Mouse (Mus musculus): Measurements from ENCODE around the gene Pcolce. TPM values are rescaled to one million over a fixed set of nuclear protein-coding genes. Genes with fewer than 3 reads are reported as not detected.
A peak's percentile ranks its signal among the peaks of the same experiment; 100 is the strongest.
"Not testable (repeated sequence)": the region's sequence is repeated elsewhere in the genome, so short reads cannot be mapped to it uniquely, and the experiment has no call there.

The Pcolce gene
- polyA plus RNA-seq, 1 experiment from 2014 or later = 128 TPM

- under 1% methylated on average over 23 of the region's 23 CpGs for WGBS
- ATAC-seq (ENCODE audit: insufficient number of reproducible peaks, insufficient read depth, low FRiP score, low TSS enrichment, low read depth) = peak; percentile 15; the same call in 1 of the 2 replicates
- H3K9ac ChIP-seq (replicated peaks) = peak overlapping the region; percentile 79
- no peaks in the 10 kb centered on the region for H3K27me3 ChIP-seq
- H3K9me3 ChIP-seq = no peaks in the 10 kb centered on the region
- H3K36me3 ChIP-seq = peaks cover 27% of the 10 kb centered on the region
- H3K4me3 ChIP-seq (replicated peaks) = peak overlapping the region; percentile 79
- H3K4me2 ChIP-seq = peak overlapping the region; percentile 82
- peak overlapping the region; percentile 92 for H3K27ac ChIP-seq
- peaks cover 38% of the 10 kb centered on the region for H3K4me1 ChIP-seq (replicated peaks)
Observed at GRCm38 (mm10) chr5:137629306-137629721, 15.7 kb upstream of the Pcolce start.

GRCm38 (mm10) chr5:137628498-137629305 is 15.1 kb upstream of the Pcolce start, which contains the start of the genes Fbxo24, Lrch4 and Gm20605:
Fbxo24 (minus strand) TSS chr5:137629002.
Lrch4 (plus strand) TSS chr5:137629121.
Gm20605 (plus strand) TSS chr5:137629175.
- peak within 1 kb of the TSS; percentile 92 for H3K27ac ChIP-seq
- no peaks in the 10 kb centered on the region for H3K9me3 ChIP-seq
- peak; percentile 98 for ATAC-seq (ENCODE audit: insufficient number of reproducible peaks, insufficient read depth, low FRiP score, low TSS enrichment, low read depth)
- WGBS = under 1% methylated on average over 44 of the region's 46 CpGs
- peak within 1 kb of the TSS; percentile 79 for H3K9ac ChIP-seq (replicated peaks)
- H3K27me3 ChIP-seq = no peaks in the 10 kb centered on the region
- H3K4me2 ChIP-seq = peak within 1 kb of the TSS; percentile 82
- peaks cover 21% of the 10 kb centered on the region for H3K36me3 ChIP-seq
- peak within 1 kb of the TSS; percentile 79 for H3K4me3 ChIP-seq (replicated peaks)
- H3K4me1 ChIP-seq (replicated peaks) = peaks cover 38% of the 10 kb centered on the region

DNA sequence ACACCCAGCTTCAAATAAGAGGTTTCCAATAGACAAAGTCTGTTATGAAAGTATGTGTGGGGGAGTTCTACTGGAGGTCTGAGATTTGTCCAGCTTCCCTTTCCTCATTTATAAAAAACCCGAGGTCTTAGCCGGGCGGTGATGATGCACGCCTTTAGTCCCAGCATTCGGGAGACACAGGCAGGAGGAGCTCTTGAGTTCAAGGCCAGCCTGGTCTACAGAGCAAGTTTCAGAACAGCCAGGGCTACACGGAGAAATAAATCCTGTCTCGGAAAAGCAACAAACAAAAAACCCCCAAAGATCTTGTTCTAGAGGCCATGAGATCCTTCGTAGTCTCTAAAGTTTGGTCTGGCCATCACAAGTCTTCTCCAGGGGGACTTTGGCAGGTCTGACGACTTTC is 14.4 kb upstream of the Pcolce start:
- H3K4me2 ChIP-seq = peak overlapping the region; percentile 59
- H3K36me3 ChIP-seq = peaks cover 14% of the 10 kb centered on the region
- ATAC-seq (ENCODE audit: insufficient number of reproducible peaks, insufficient read depth, low FRiP score, low TSS enrichment, low read depth) = no peak
- no peaks in the 10 kb centered on the region for H3K27me3 ChIP-seq
- 6% methylated on average over 9 of the region's 9 CpGs for WGBS
- H3K4me1 ChIP-seq (replicated peaks) = peaks cover 38% of the 10 kb centered on the region
- H3K4me3 ChIP-seq (replicated peaks) = peak overlapping the region; percentile 79
- peak overlapping the region; percentile 46 for H3K9ac ChIP-seq (replicated peaks)
- peak overlapping the region; percentile 87 for H3K27ac ChIP-seq
- H3K9me3 ChIP-seq = no peaks in the 10 kb centered on the region

- Histone ChIP-seq H3K9me3 (no peaks in the 10 kb centered on the region), H3K27ac (no peak overlapping the region), H3K4me1 (replicated peaks) (peaks cover 4% of the 10 kb centered on the region), H3K27me3 (no peaks in the 10 kb centered on the region), H3K36me3 (no peaks in the 10 kb centered on the region), H3K4me2 (no peak overlapping the region), H3K4me3 (replicated peaks) (no peak overlapping the region), H3K9ac (replicated peaks) (no peak overlapping the region)
- no peak for ATAC-seq (ENCODE audit: insufficient number of reproducible peaks, insufficient read depth, low FRiP score, low TSS enrichment, low read depth)
- 80% methylated on average over 11 of the region's 11 CpGs for WGBS
Observed at GRCm38 (mm10) chr5:137623937-137624530, 10.4 kb upstream of the Pcolce start.

DNA sequence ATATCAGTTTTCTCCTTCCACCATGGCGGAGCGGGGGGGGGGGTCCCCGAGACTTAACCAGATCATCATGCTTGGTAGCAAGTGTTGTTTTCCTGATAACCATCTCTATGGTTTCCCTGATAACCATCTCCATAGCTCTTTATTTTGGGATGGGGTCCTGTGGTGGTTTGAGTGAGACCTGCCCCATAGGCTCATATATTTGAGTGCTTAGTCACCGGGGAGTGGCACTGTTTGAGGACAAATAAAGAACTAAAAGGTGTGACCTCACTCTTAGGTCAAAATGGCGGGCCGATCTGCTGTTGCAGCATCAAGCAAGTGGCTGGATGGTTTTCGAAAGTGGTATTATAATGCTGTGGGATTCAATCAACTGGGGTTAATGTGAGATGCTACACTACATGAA is 1.8 kb upstream of the Pcolce start:
- Histone ChIP-seq H3K9ac (replicated peaks) (no peak overlapping the region), H3K4me3 (replicated peaks) (no peak overlapping the region), H3K36me3 (no peaks in the 10 kb centered on the region), H3K27ac (no peak overlapping the region), H3K4me1 (replicated peaks) (peaks cover 37% of the 10 kb centered on the region), H3K4me2 (no peak overlapping the region), H3K27me3 (no peaks in the 10 kb centered on the region), H3K9me3 (no peaks in the 10 kb centered on the region)
- WGBS = 90% methylated on average over 7 of the region's 7 CpGs
- no peak for ATAC-seq (ENCODE audit: insufficient number of reproducible peaks, insufficient read depth, low FRiP score, low TSS enrichment, low read depth)

GRCm38 (mm10) chr5:137614921-137615320 is 1.3 kb upstream of the Pcolce start:
- H3K9me3 ChIP-seq; H3K4me3 ChIP-seq (replicated peaks); H3K4me2 ChIP-seq; H3K27me3 ChIP-seq; ATAC-seq (ENCODE audit: insufficient number of reproducible peaks, insufficient read depth, low FRiP score, low TSS enrichment, low read depth); H3K36me3 ChIP-seq; H3K9ac ChIP-seq (replicated peaks); H3K27ac ChIP-seq: not testable (repeated sequence)
- peaks cover 41% of the 10 kb centered on the region for H3K4me1 ChIP-seq (replicated peaks)
- 88% methylated on average over 2 of the region's 2 CpGs for WGBS

GRCm38 (mm10) chr5:137613076-137613475 is 508 bp downstream of the Pcolce start:
- no peaks in the 10 kb centered on the region for H3K27me3 ChIP-seq
- peaks cover 1% of the 10 kb centered on the region; the same call in 1 of the 2 replicates for H3K36me3 ChIP-seq
- no peak for ATAC-seq (ENCODE audit: insufficient number of reproducible peaks, insufficient read depth, low FRiP score, low TSS enrichment, low read depth)
- no peak overlapping the region for H3K9ac ChIP-seq (replicated peaks)
- WGBS = 75% methylated on average over 5 of the region's 5 CpGs
- peaks cover 59% of the 10 kb centered on the region for H3K4me1 ChIP-seq (replicated peaks)
- H3K27ac ChIP-seq = peak overlapping the region; percentile 99
- no peaks in the 10 kb centered on the region for H3K9me3 ChIP-seq
- H3K4me3 ChIP-seq (replicated peaks) = no peak overlapping the region
- H3K4me2 ChIP-seq = no peak overlapping the region

DNA sequence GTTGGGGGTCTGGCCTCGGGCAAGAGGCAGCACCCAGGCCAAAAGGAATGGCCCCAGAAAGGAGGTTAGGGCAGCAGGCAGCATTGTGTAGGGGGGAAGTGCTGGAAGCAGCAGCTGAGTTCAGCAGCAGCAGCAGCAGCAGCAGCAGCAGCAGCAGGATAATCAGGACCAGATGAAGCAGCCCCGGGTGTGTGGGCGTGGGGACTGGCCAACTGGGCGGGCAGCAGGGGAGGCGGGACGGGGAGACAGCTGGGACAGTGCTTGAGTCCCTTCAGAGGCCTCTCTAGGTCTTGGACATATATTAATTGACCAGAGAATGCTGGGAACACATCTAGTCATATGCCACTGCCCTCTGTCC is 2.4 kb downstream of the Pcolce start:
- H3K9ac ChIP-seq (replicated peaks) = peak overlapping the region; percentile 56
- 2% methylated on average over 6 of the region's 6 CpGs for WGBS
- H3K27ac ChIP-seq = peak overlapping the region; percentile 99
- H3K36me3 ChIP-seq = peaks cover 20% of the 10 kb centered on the region
- no peaks in the 10 kb centered on the region for H3K9me3 ChIP-seq
- peak; percentile 39 for ATAC-seq (ENCODE audit: insufficient number of reproducible peaks, insufficient read depth, low FRiP score, low TSS enrichment, low read depth)
- no peaks in the 10 kb centered on the region for H3K27me3 ChIP-seq
- peak overlapping the region; percentile 43 for H3K4me3 ChIP-seq (replicated peaks)
- peaks cover 65% of the 10 kb centered on the region for H3K4me1 ChIP-seq (replicated peaks)
- H3K4me2 ChIP-seq = peak overlapping the region; percentile 72

DNA sequence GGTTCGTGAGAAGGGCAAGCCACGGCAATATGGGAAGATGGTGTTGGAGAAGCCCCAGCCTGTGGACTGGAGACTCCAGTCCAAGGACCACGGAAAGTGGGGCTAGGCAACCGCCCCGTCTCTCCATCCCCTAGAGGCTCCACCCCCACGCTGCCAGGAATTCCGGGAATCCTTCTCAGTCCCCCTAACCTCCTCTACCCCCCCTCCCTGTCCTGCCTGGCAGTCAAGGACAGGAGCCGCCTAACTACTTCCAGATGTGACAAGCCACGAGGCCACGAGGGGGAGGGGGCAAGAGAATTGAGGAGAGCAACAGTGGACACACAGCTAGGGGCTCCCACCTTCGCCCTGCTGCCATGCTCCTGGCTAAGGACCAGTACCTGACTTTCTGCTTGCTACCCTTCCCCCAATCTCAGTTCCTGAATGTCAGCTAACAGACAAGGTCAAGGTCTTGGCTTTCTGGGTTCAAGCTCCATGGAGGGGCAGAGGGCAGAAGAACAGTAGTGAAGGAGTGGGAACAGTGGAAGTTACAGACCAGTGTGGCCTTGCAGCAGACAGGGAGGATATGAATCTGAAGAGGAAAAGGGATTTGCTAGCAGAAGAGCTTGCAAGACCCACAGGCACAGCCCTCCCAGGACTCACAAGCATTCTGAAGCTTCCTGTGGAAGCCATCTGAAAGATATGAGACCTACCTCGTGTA is 2.9 kb downstream of the Pcolce start:
- peaks cover 65% of the 10 kb centered on the region for H3K4me1 ChIP-seq (replicated peaks)

GRCm38 (mm10) chr5:137610056-137610455 is 3.5 kb downstream of the Pcolce start:
- 25% methylated on average over 4 of the region's 4 CpGs for WGBS
- peak overlapping the region; percentile 99 for H3K27ac ChIP-seq
- 0 out of 2 replicates have a peak, but pooled peaks have one; percentile 5 for ATAC-seq (ENCODE audit: insufficient number of reproducible peaks, insufficient read depth, low FRiP score, low TSS enrichment, low read depth)
- H3K9me3 ChIP-seq = no peaks in the 10 kb centered on the region
- peak overlapping the region; percentile 56; the same call in 1 of the 2 replicates for H3K9ac ChIP-seq (replicated peaks)
- peak overlapping the region; percentile 72 for H3K4me2 ChIP-seq
- H3K4me1 ChIP-seq (replicated peaks) = peaks cover 65% of the 10 kb centered on the region
- H3K4me3 ChIP-seq (replicated peaks) = peak overlapping the region; percentile 43
- peaks cover 31% of the 10 kb centered on the region for H3K36me3 ChIP-seq
- H3K27me3 ChIP-seq = no peaks in the 10 kb centered on the region

More for the DNA sequence above, 2.9 kb downstream of the Pcolce start:
- Histone ChIP-seq H3K4me3 (replicated peaks) (peak overlapping the region; percentile 43), H3K36me3 (peaks cover 25% of the 10 kb centered on the region), H3K27me3 (no peaks in the 10 kb centered on the region), H3K9ac (replicated peaks) (peak overlapping the region; percentile 56), H3K9me3 (no peaks in the 10 kb centered on the region), H3K4me2 (peak overlapping the region; percentile 72), H3K27ac (peak overlapping the region; percentile 99)
- ATAC-seq (ENCODE audit: insufficient number of reproducible peaks, insufficient read depth, low FRiP score, low TSS enrichment, low read depth) = peak; percentile 72
- WGBS = 1% methylated on average over 12 of the region's 12 CpGs

- peak overlapping the region; percentile 43 for H3K4me3 ChIP-seq (replicated peaks)
- H3K9me3 ChIP-seq = no peaks in the 10 kb centered on the region
- peak overlapping the region; percentile 51; the same call in 1 of the 2 replicates for H3K9ac ChIP-seq (replicated peaks)
- H3K27ac ChIP-seq = peak overlapping the region; percentile 99
- WGBS = 50% methylated on average over 3 of the region's 3 CpGs
- H3K27me3 ChIP-seq = no peaks in the 10 kb centered on the region
- no peak for ATAC-seq (ENCODE audit: insufficient number of reproducible peaks, insufficient read depth, low FRiP score, low TSS enrichment, low read depth)
- peaks cover 39% of the 10 kb centered on the region for H3K36me3 ChIP-seq
- H3K4me1 ChIP-seq (replicated peaks) = peaks cover 65% of the 10 kb centered on the region
- H3K4me2 ChIP-seq = peak overlapping the region; percentile 72
Observed at GRCm38 (mm10) chr5:137609292-137609691, 4.3 kb downstream of the Pcolce start.

Measured in limb, embryonic 12.5 days (tissue).